Mouse (Mus musculus): ENCODE results near the gene Omp. TPM values are rescaled to one million over a fixed set of nuclear protein-coding genes. Genes with fewer than 3 reads are reported as not detected.

Gene Omp
- polyA plus RNA-seq, 1 experiment: 0.35 TPM

- Histone ChIP-seq H3ac (ENCODE audit: control insufficient read depth, insufficient read length) (no peak overlapping the region), H3K79me2 (ENCODE audit: control insufficient read depth, insufficient read depth) (no peaks in the 10 kb centered on the region)
These were observed 26.1 kb upstream of the Omp start for GRCm38 (mm10) chr7:98171141-98172073.

GRCm38 (mm10) chr7:98164999-98165528, 19.8 kb upstream of the Omp start:
- Histone ChIP-seq H3K36me3 (ENCODE audit: control insufficient read depth, insufficient read depth) (no peaks in the 10 kb centered on the region), H3K4me2 (ENCODE audit: low read depth) (peak overlapping the region; percentile 48), H3K27me3 (ENCODE audit: control insufficient read depth, insufficient read depth, insufficient read length) (no peaks in the 10 kb centered on the region), H3K4me3 (no peak overlapping the region), H3K79me2 (ENCODE audit: control insufficient read depth, insufficient read depth) (no peaks in the 10 kb centered on the region), H3ac (ENCODE audit: control insufficient read depth, insufficient read length) (no peak overlapping the region)
- TF ChIP-seq TCF3 (IDR thresholded peaks at IDR 0.05; ENCODE audit: insufficient read length, low read depth) (no peak), USF1 (IDR thresholded peaks at IDR 0.05; ENCODE audit: low read depth) (no peak), MYOG (IDR thresholded peaks at IDR 0.05; ENCODE audit: control insufficient read depth in 1 of 3, insufficient read depth in 1 of 3, insufficient read length in 2 of 3, low read depth in 2 of 3) (peak in 1 of 3 experiments; percentile 2), TCF12 (IDR thresholded peaks at IDR 0.05; ENCODE audit: insufficient read depth, poor library complexity, severe bottlenecking) (no peak), POLR2A (IDR thresholded peaks at IDR 0.05; ENCODE audit: insufficient read length, low read depth) (no peak)

More at GRCm38 (mm10) chr7:98171141-98172073, 26.1 kb upstream of the Omp start:
- H3K27me3 ChIP-seq (ENCODE audit: control insufficient read depth, insufficient read depth, insufficient read length): no peaks in the 10 kb centered on the region
- peak in 2 of 3 experiments; percentile 25 to 56 for TF ChIP-seq MYOG (IDR thresholded peaks at IDR 0.05; ENCODE audit: control insufficient read depth in 1 of 3, insufficient read depth in 1 of 3, insufficient read length in 2 of 3, low read depth in 2 of 3)
- TF ChIP-seq MAX (IDR thresholded peaks at IDR 0.05; ENCODE audit: low read depth): no peak
- no peak for TF ChIP-seq E2F4 (IDR thresholded peaks at IDR 0.05; ENCODE audit: insufficient read depth)
- TF ChIP-seq MYOD1 (IDR thresholded peaks at IDR 0.05; ENCODE audit: control insufficient read depth in 1 of 3, insufficient read length in 2 of 3, low read depth in 2 of 3): peak in 2 of 3 experiments; percentile 31 to 60
- TF ChIP-seq USF1 (IDR thresholded peaks at IDR 0.05; ENCODE audit: low read depth): no peak
- TF ChIP-seq CEBPB (IDR thresholded peaks at IDR 0.05; ENCODE audit: insufficient read depth, poor library complexity, severe bottlenecking): no peak
- TF ChIP-seq REST (IDR thresholded peaks at IDR 0.05; ENCODE audit: insufficient read depth, insufficient read length): no peak
- no peaks in the 10 kb centered on the region for H3K36me3 ChIP-seq (ENCODE audit: control insufficient read depth, insufficient read depth)
- H3K4me3 ChIP-seq: no peak overlapping the region
- peak overlapping the region; percentile 45 for H3K4me2 ChIP-seq (ENCODE audit: low read depth)

GRCm38 (mm10) chr7:98164382-98164998, 19.2 kb upstream of the Omp start:
- H3K27me3 ChIP-seq (ENCODE audit: control insufficient read depth, insufficient read depth, insufficient read length): no peaks in the 10 kb centered on the region

GRCm38 (mm10) chr7:98163700-98164099, 18.4 kb upstream of the Omp start:
- H3K4me2 ChIP-seq (ENCODE audit: low read depth): peak overlapping the region; percentile 12
- TF ChIP-seq POLR2A (IDR thresholded peaks at IDR 0.05; ENCODE audit: insufficient read length, low read depth) (no peak), MYOG (IDR thresholded peaks at IDR 0.05; ENCODE audit: control insufficient read depth in 1 of 3, insufficient read depth in 1 of 3, insufficient read length in 2 of 3, low read depth in 2 of 3) (no peak), REST (IDR thresholded peaks at IDR 0.05; ENCODE audit: insufficient read depth, insufficient read length) (no peak), MAX (IDR thresholded peaks at IDR 0.05; ENCODE audit: low read depth) (no peak), MYOD1 (IDR thresholded peaks at IDR 0.05; ENCODE audit: control insufficient read depth in 1 of 3, insufficient read length in 2 of 3, low read depth in 2 of 3) (no peak), E2F4 (IDR thresholded peaks at IDR 0.05; ENCODE audit: insufficient read depth) (no peak), CEBPB (IDR thresholded peaks at IDR 0.05; ENCODE audit: insufficient read depth, poor library complexity, severe bottlenecking) (no peak), SRF (IDR thresholded peaks at IDR 0.05; ENCODE audit: control insufficient read depth, insufficient read length, low read depth) (no peak), TCF3 (IDR thresholded peaks at IDR 0.05; ENCODE audit: insufficient read length, low read depth) (no peak), TCF12 (IDR thresholded peaks at IDR 0.05; ENCODE audit: insufficient read depth, poor library complexity, severe bottlenecking) (no peak), POLR2AphosphoS2 (IDR thresholded peaks at IDR 0.05; ENCODE audit: insufficient read length, low read depth) (no peak), USF1 (IDR thresholded peaks at IDR 0.05; ENCODE audit: low read depth) (no peak)
- no peak overlapping the region for H3K4me3 ChIP-seq
- H3K79me2 ChIP-seq (ENCODE audit: control insufficient read depth, insufficient read depth): no peaks in the 10 kb centered on the region
- H3ac ChIP-seq (ENCODE audit: control insufficient read depth, insufficient read length): no peak overlapping the region
- H3K27me3 ChIP-seq (ENCODE audit: control insufficient read depth, insufficient read depth, insufficient read length): no peaks in the 10 kb centered on the region
- no peaks in the 10 kb centered on the region for H3K36me3 ChIP-seq (ENCODE audit: control insufficient read depth, insufficient read depth)

More at GRCm38 (mm10) chr7:98164382-98164998, 19.2 kb upstream of the Omp start:
- Histone ChIP-seq H3K79me2 (ENCODE audit: control insufficient read depth, insufficient read depth) (no peaks in the 10 kb centered on the region), H3K4me2 (ENCODE audit: low read depth) (peak overlapping the region; percentile 48), H3K36me3 (ENCODE audit: control insufficient read depth, insufficient read depth) (no peaks in the 10 kb centered on the region), H3ac (ENCODE audit: control insufficient read depth, insufficient read length) (no peak overlapping the region), H3K4me3 (no peak overlapping the region)
- TF ChIP-seq MYOG (IDR thresholded peaks at IDR 0.05; ENCODE audit: control insufficient read depth in 1 of 3, insufficient read depth in 1 of 3, insufficient read length in 2 of 3, low read depth in 2 of 3) (no peak), REST (IDR thresholded peaks at IDR 0.05; ENCODE audit: insufficient read depth, insufficient read length) (no peak), TCF12 (IDR thresholded peaks at IDR 0.05; ENCODE audit: insufficient read depth, poor library complexity, severe bottlenecking) (no peak), SRF (IDR thresholded peaks at IDR 0.05; ENCODE audit: control insufficient read depth, insufficient read length, low read depth) (no peak), MYOD1 (IDR thresholded peaks at IDR 0.05; ENCODE audit: control insufficient read depth in 1 of 3, insufficient read length in 2 of 3, low read depth in 2 of 3) (no peak), CEBPB (IDR thresholded peaks at IDR 0.05; ENCODE audit: insufficient read depth, poor library complexity, severe bottlenecking) (no peak), MAX (IDR thresholded peaks at IDR 0.05; ENCODE audit: low read depth) (no peak), USF1 (IDR thresholded peaks at IDR 0.05; ENCODE audit: low read depth) (no peak), POLR2AphosphoS2 (IDR thresholded peaks at IDR 0.05; ENCODE audit: insufficient read length, low read depth) (no peak), E2F4 (IDR thresholded peaks at IDR 0.05; ENCODE audit: insufficient read depth) (no peak)

Data from myocyte (in vitro differentiated cells).